Mouse (Mus musculus) kidney, adult 8-10 months (tissue): ENCODE results near the gene Dtnb.
A peak's percentile ranks its signal among the peaks of the same experiment; 100 is the strongest.
"Not testable (repeated sequence)": the region's sequence is repeated elsewhere in the genome, so short reads cannot be mapped to it uniquely, and the experiment has no call there.

Source experiments
- DNase-seq, 2 experiments: peaks; one replicate each; pipeline ENCODE4 v3.0.0; 2022

Gene Dtnb

DNA sequence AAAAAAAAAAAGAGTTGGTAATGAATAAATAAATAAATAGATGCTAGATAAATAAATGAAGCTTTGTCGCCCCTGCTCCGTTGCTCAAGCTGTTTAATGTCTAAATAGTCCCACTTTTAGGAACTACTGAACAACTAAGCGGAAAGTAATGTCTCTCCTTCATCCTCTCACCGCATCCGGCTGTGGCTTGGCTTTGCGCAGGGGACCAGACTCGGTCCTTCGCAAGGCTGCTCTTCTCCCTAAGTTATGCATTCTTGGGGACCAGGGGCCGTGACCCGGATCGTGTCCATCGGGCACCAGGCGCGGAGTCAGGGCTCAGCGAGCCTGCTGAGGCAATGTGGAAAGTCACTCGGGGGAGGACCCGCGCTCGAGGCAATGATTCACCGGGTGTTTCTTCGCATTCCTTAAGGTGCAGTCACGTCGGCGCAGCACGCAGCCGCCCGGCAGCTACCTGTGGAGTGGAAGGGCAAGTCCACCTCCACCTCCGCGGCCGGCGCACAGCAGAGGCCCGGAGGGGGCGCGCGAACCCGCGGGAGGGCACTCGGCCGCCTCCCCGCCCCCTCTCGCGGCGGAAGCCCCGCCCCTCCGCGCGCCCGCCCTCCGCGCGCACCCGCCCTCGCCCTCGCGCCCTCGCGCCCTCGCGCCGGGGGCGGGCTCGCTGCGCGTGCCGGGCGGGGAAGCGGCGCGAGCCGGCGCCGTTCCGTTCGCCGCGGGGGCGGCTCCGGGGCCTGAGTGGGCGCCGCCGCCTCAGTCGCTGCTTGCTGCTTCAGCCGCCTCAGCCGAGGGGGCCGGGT lies at the start of gene Dtnb:
Gene Dtnb (plus strand): TSS at position 595 of the 794 bp plus-strand sequence.
- DNase-seq, result peak; percentile 79

DNA sequence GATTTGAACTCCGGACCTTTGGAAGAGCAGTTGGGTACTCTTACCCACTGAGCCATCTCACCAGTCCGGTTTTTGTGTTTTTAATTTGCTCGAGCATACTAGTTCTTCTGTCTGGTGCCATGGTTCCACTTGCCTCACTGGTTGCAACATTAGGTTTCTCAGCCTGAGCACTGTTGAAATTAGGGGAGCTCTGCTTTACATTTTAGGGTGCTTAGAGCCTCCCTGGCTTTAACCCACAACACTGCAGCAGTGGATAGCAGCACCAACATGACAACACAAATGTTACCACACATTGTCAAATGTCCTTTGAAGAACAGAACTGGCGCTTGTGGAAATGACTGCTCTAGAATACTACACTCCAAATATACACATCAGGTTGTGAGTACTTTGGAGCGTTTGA lies 46.6 kb upstream of the Dtnb start:
- DNase-seq, result no peak

DNA sequence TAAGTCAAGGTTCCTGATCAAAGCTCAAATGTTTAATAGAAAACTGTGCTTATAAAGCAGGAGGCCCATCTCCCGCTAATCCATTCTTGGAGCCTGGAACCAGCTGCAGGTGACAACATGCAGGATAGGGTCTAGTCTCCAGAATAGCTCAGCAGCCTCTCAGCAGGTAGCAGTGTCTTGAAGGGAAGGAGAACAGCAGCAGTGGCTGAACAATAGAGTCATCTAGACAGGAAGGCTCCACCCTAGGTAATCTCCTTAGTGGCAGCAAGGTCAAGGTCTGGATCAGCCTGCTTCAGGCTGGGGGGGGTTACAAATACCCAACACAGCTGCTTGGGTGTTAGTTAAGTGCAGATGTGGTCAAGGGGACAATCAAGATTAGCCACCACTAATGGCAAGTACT lies 36.7 kb upstream of the Dtnb start:
- DNase-seq, result not testable (repeated sequence)

DNA sequence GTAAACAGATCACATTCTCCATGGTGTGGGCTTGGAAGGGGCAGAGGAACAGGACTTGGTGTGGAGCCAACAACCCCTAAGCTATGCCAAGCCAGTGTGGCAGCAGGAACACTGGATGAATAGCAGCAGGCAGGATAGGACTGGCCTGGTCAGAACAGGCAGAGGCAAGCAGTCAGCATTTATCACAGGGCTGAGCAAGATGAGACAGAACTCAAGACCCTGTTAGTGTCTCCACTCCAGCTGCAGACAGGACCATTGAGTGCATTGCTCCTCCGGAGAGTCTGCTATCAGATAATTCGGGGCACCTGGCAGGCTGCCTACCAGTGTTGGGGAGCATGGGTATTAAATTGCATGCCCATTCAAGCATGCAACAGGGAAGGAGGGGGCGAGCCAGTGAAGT lies 34.6 kb upstream of the Dtnb start:
- DNase-seq, result peak; percentile 15 to 21

DNA sequence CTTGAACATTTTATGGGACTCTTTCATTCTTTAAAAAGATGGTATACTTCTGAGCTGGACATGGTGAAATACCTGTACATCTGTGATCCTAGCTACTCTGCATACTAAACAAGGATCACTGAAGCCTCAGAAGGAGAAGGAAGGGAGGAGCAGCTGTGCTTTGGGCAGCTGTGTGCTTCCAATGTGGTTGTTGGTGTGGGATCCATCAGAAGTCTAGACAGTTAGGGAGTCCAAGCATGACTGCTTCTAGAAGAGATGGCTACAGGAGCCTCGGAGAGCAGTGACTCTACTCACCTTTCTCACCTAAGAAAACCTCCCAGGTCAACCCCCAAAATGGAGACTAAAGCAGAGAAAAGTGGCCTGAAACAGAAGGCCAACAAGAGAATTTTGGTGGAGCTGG lies 34.1 kb upstream of the Dtnb start:
- no peak for DNase-seq

DNA sequence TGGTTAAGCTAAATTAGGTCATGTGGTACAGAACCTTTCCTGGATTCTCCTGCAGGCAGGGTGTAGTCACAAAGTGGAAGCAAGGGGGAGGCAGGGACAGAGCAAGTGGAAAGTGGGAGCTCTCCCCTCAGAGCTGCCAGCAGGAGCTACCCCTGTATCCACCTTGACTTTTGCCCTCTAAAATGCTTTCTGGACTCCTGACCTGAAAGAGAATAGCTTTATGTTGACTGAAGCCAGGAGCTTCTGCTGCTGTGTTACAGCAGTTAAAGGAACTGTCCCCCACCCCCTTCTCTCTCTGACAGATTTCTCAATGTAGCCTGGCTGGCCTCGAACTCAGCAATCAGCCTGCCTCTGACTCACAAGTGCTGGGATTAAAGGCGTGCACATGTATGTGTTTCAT lies 32.6 kb upstream of the Dtnb start:
- DNase-seq, result no peak

DNA sequence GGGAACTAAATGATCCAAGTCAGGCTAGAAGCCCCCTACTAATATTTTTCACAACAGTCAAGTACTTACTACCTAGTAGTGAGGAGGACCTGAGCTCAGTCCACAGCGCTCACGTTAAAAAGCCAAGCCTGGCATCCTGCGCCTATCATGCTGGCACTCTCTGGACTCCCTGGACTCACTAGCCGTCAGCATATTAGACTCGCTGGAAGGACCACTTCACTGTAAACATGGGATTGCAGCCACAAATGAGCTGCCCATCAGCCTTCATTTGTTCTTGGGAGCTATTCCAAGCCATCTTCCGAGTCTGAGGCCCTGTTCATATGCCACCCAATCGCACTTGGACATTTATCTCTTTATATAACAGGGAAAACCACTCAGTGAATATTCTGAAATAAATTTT lies 31.3 kb upstream of the Dtnb start:
- no peak for DNase-seq

DNA sequence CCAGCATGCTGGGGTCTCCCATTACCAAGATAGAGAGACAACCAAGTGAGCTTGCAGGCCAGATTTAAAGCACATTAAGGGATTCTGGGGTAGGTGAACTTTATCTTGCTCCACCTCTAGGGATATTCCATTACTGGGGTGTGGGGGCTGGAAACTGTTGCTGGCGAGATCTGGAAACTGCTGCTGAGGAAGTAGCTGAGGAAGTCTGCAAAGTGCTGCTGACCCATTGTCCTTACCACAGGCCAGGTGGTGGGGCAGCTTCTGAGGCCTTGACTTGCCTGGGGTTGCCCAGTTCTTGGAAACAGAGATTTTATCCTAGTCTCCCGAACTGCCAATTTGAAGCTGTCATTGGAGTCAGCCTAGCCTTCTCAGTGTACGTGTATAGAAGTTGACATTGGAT lies 26.7 kb upstream of the Dtnb start:
- no peak for DNase-seq

DNA sequence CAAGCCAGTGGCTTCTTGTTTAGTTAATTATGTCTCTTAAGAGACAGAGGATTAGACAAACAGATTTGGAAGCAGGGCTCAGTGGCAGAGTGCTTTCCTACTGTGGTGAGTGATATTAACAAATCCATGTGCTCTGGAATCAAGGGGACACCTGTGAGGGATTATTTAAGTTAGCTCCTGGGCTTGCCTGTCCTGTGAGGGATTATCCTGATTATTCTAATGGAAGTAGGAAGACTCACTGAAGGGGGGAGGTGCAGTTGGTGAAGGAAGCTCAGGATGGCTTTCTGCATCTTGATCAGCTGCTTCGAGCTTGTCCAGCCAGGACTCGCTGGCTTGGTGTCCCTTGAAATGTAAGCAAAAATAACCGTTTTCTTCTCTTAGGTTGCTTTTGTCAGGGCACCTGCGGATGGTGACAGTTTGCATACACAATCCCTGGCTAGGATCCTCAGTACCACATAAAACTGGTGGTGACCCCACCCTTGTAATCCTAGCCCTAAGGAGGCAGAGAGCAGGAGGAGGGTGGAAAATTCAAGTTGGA lies 26.0 kb upstream of the Dtnb start:
- DNase-seq, result no peak

DNA sequence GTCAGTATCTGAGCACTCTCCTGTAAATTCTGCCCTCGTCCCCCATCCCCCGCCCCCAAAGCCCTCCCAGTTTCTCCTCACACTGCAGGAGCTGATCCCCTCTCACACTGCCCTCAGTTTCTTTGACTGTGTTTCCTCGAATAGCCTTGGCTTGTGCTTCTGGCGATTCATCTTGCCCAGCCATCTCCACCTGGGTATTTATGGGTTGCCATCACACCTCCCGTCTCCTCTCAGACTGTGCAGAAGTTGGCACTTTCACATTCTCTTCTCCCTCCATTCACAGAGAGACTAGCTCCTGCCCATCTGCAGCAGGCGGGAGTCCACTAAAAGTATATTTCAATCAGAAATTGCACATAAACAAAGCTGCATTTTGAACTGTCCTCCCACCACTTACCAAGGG lies 25.4 kb upstream of the Dtnb start:
- DNase-seq, result no peak

DNA sequence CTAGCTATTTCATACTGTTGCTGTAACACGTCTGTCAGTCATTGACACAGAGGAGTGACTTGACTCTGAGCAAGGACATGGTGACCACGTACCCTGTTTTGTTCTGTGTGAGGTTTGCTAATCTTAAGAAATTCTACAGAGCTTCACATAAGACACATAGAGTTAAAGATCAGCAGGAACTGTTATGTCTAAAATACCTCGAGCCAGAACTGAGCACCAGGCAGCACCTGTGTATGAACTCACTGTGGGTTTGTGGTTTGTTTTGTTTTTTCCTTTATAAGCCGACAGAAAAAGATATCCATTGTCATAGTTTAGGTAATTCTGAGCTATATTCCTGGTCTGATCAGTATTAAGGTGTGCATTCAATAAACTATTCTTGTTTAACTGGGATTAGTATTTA lies 24.7 kb upstream of the Dtnb start:
- DNase-seq, result no peak

DNA sequence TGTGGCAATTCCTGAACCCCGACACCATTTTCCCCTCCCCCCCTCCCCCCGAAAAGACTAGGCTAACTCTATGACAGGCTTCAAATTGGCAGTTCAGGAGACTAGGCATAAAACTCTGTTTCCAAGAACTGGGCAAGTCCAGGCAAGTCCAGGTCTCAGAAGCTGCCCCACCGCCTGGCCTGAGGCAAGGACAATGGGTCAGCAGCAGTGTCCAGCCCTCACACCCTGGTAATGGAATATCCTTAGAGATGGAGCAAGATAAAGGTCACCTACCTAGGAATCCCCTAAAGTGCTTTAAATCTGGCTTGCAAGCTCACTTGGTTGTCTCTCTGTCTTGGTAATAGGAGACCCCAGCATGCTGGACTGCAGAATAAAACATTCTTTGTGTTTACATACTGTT lies 24.3 kb upstream of the Dtnb start:
- no peak for DNase-seq

DNA sequence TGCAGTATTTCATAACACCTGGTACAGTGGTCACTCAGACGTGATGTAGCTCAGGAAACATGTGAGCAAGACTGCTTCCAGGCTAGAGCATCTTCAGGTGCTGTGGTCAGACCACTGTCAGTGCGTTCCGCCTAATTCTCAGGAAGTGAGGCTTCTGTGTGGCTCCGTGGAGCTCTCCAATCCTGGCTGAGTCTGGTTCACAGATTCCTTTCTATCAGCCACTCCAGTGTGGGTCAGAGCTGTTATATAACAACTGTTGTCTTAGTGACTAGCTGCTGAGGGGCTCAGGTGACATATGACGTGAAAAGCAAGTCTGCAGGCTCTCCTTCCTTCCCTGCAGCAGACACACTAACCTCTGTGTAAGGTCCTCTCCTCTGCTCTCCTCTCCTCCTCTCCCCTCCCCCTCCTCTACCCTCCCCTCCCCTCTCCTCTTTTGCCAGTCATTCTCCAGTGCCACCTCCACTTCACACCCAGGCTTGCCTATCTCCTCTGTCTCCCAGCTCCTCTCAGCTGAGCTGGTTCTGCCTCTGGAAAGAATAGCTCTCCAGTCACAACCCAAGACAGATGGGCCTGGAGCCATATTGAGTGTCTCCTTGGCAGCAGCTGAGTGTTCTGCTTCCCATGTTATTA lies 23.5 kb upstream of the Dtnb start:
- no peak for DNase-seq

DNA sequence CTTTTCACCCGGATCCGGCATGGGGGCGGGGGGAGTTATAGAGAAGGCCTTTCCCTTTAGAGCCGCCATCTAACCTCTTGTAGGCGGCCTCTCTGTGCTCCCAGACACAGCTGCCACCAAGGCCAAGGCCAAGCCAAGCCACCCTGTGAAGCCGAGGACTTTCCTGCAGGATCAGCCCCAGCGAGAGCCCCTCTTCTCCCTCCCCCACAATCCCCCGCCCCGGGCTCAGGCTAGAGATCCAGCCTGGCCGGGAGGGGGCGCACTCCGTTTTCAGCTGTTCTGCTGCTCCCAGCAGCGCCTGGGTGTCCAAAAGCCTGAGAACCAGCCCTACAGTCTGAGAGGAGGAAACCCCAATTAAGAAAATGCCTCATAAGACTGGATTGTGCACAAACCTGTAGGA lies 21.9 kb upstream of the Dtnb start:
- DNase-seq, result no peak

DNA sequence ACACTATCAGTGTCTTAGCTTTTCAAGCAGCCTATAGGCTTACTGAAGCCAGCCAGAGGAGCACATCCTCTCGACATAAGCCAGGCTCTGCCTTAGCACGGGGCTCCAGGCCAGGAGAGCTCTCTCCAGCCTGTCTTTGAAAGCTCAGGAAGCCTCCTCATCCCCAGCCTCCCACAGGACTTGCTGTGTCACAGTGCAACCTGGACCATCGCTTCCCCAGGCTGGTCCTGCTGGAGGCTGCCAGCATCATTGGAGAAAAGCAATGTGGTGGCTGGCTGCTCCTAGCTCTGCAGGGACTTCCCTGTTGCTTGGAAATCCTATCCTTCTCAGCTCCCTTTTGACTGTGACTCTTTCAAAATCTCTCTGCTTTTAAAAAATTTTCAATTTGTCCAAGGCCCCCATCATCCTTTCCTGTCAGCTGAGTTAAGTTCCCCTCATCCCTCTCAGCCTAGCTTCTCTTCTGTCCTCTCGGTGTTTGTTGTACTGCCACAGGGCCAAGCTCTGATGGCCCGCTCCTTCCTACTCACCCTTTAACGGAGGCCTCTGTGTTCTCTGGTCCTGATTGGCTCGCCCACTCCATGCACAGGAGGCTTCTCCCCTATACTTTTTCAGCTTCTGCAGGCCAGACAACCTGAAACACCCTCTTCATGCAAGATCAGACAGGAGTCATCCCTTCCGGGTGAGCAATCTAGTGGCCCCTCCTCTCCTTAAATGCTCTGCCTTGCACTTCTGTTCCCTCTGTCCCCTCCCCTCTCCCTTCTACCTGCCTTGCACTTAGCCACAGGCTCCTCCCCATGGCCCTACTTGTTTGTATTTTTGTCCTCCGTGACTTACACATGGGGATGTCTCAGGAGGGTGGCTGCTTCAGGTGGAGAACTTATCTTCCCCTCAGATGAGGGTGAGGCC lies 14.5 kb upstream of the Dtnb start:
- no peak for DNase-seq

DNA sequence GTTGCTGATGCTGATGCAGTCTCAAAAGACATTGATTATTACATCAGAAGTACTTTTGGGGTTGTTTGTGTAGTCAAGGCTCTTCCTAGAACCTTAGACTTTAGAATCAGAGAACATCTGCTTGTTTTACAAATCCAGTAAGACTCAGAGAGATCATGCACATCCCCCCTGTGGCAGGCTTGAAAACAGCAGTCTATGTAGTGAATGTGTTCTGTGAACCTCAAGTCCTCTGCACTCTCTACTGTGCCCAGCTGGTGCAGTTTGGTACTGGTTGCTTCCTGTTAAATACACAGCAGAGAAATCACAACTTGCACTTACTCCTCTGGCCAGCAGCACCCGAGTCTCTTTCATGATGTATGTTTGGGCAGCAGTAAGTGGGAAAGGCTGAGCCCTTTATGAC lies 11.6 kb upstream of the Dtnb start:
- DNase-seq, result peak; percentile 50 to 78

DNA sequence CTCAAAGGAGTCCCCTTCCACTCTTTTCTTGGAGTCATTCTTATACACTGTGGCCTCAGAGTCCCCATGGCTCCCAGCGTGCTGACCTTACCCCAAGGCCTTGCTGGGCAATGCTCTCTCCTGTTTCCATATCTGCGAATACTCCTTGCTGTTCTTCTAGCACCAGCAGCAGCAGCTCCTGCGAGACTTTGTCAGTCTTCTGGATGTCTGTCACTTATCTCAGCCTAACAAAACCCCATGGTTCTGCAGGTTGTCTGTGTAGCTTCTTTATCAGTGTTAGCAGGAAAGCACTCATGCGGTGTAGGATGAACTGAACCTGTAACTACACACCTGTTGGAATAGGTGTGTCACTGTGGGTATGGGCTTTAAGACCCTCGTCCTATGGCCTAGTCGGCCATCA lies 11.1 kb upstream of the Dtnb start:
- no peak for DNase-seq

DNA sequence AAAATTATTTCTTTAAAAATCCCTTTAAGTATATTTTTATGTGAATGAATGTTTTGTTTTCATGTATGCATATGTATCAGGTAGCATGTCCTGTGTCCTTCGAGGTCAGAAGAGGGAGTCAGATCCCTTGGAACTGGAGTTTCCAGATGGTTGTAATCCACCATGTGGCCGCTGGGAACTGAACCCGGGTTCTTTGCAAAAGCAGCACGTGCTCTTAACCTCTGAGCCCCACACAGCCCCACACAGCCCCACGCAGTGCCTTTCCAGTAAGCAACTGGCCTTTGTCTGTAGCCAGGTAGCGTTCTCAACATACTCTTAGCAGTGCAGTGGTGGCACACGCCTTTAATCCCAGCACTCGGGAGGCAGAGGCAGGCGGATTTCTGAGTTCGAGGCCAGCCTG lies 9.4 kb upstream of the Dtnb start:
- DNase-seq, result no peak

DNA sequence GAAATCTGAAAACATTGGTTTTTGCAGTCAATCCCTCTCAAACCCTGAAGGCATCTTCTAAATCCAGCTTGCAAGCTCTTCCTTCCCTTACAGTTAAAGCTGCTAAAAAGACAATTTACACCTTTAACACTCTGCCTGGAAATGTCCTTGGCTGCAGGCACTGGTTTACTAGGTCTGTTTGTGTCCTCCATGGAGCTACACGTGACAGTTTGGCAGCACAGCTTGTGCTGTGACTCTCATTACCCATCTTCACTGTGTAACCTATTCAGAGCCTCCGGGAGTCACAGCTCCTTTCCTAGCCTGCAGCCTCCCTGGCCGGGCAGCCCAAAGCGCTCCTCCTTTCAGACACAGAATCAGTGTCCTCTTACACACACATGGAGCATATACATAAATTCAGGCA lies 8.5 kb upstream of the Dtnb start:
- peak; percentile 31 to 52 for DNase-seq

DNA sequence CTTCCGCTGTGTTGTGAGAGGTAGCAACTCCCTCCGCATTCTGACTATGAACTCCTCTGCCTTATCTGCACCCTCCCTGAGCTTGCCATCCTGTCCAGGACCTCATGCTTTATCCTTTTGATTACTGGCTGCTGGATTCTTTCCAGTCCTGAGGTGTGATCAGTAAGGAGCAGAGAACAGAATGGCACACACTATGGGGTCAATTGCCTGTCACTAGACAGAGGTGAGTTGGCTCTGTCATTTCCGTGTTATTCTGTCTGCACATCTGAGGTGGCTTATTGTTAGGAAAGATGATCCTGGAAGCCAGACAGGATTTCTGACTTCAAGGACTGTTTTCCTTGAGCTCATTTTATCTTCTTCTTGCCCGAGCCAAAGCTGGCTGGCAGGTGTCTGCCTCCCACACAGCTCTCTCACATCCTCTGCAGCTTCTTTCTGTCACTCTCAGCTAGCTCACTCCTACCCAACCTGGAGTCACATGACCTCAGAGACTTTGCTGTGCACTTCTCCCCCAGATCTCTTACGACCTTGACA lies 3.7 kb upstream of the Dtnb start:
- no peak for DNase-seq

DNA sequence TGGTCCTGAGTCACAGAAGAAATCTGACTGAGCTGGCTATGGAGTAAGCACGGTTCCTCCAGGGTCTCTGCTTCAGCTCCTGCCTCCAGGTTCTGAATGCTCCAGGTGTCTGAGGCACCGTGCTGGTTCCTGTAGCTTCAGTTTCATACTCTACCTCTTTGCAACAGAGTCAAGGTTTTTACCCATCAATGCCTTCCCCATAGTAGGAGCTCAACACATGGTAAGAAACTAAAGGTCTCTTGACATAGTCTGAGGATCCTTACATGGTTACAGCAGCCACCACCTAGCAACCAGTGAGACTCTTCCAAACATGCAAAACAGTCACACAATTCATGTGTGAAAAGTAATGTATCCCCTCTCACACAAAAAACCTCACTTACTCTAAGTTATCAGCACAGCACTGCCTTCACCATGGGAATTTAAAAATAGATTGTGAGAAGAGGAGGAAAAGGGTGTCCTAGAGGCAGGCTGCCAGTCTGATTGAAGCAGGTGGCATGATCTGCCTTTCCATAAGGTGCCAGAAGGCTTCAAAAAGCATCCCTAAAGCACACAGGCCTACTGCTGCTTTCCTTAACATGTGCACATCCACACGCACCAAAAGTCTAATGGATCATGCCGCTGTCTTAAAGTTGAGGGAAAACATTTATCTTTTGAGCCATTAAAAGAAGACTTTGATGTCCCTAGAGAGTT lies 1.3 kb upstream of the Dtnb start:
- no peak for DNase-seq

DNA sequence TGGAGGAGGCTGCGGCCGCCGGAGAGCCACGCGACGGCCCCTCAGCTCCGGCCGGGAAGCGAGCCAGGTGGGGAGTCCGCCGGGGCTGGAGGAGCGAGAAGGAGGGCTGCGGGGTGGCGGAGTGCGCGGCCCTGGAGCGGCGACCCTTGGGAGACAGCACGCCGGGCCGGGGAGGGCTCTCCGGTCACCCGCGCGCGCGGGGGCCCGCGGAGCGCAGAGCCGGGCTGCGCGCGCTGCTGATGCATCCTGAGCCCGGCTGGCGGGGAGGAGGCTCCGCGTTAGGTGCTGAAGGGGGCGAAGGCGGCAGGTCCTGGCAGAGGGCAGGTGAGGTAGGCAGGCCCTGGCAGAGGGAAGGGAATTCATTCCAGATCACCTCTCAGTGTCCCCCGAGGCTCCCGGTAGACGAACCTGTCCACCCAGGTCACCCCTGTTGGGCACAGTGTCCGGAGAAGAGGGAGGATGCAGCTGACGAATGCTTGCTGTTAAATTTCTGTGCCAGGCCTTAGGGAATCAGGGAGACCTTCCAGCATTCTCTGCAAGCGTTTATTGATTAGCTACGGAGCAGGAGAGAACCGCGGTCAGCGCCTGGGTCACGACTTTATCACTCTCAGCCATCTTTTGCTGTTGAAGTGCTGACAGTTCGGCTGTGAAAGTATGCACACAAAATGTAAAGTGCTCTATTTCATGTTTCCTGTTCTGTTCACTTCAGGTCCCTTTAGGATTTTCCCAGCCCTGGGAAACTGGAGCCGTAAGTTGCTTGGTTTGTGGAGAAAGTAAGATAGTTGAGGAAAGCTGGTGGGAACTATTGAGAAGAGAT lies 608 bp downstream of the Dtnb start:
- peak; percentile 53 to 62 for DNase-seq
